Mouse (Mus musculus): ENCODE measurements around the gene Gpr158. TPM values are rescaled to one million over a fixed set of nuclear protein-coding genes. Genes with fewer than 3 reads are reported as not detected.

The Gpr158 gene
- 0.04 and 0.06 TPM in 2 replicates for polyA plus RNA-seq (2015; fragmentation: Nextera tagmentation; extraction: Ambion mirVana)

GRCm38 (mm10) chr2:21367345-21368111, at the start of gene Gpr158:
Gpr158 (plus strand) TSS chr2:21367542.
- no peak within 1 kb of the TSS for H3K27ac ChIP-seq
- H3K4me3 ChIP-seq (replicated peaks) = peak within 1 kb of the TSS; percentile 42
- H3K9me3 ChIP-seq = no peaks in the 10 kb centered on the region
- H3K36me3 ChIP-seq = no peaks in the 10 kb centered on the region
- 4% methylated on average over 43 of the region's 43 CpGs for WGBS
- H3K9ac ChIP-seq = no peak within 1 kb of the TSS
- ATAC-seq (ENCODE audit: insufficient read depth, low FRiP score, low read depth) = peak; percentile 84
- H3K4me2 ChIP-seq = peak within 1 kb of the TSS; percentile 59
- peaks cover 20% of the 10 kb centered on the region for H3K27me3 ChIP-seq (replicated peaks)
- H3K4me1 ChIP-seq = 0 out of 2 replicates have a peak, but pooled peaks cover 6% of the 10 kb centered on the region

- no peaks in the 10 kb centered on the region for H3K4me1 ChIP-seq
- H3K27me3 ChIP-seq (replicated peaks) = no peaks in the 10 kb centered on the region
- no peak overlapping the region for H3K9ac ChIP-seq
- no peak overlapping the region for H3K4me2 ChIP-seq
- no peak for ATAC-seq (ENCODE audit: insufficient read depth, low FRiP score, low read depth)
- H3K36me3 ChIP-seq = no peaks in the 10 kb centered on the region
- WGBS = 82% methylated on average over 5 of the region's 5 CpGs
- no peaks in the 10 kb centered on the region for H3K9me3 ChIP-seq
- no peak overlapping the region for H3K27ac ChIP-seq
- no peak overlapping the region for H3K4me3 ChIP-seq (replicated peaks)
Observed at GRCm38 (mm10) chr2:21343821-21344220, 23.5 kb upstream of the Gpr158 start.

DNA sequence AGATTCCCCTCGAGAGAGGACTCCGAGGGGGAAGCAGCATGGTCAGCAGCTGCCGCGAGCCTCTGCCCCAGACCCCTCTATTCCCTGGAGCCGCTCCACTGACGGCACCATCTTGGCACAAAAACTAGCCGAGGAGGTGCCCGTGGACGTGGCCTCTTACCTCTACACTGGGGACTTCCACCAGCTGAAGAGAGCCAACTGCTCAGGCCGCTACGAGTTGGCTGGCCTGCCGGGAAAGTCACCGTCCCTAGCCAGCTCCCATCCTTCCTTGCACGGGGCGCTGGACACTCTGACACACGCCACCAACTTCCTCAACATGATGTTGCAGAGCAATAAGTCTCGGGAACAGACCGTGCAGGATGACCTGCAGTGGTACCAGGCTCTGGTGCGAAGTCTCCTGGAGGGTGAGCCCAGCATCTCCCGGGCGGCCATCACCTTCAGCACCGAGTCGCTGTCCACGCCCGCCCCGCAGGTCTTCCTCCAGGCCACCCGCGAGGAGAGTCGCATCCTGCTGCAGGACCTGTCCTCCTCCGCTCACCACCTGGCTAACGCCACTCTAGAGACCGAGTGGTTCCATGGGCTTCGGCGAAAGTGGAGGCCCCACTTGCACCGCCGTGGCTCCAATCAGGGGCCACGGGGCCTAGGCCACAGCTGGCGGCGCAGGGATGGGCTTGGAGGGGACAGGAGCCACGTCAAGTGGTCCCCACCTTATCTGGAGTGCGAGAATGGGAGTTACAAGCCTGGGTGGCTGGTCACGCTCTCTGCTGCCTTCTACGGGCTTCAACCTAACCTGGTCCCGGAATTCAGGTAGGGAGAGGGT, 1.2 kb downstream of the Gpr158 start:
- Histone ChIP-seq H3K4me2 (no peak overlapping the region), H3K9ac (no peak overlapping the region), H3K9me3 (no peaks in the 10 kb centered on the region), H3K4me1 (0 out of 2 replicates have a peak, but pooled peaks cover 6% of the 10 kb centered on the region), H3K27ac (no peak overlapping the region), H3K36me3 (no peaks in the 10 kb centered on the region), H3K27me3 (replicated peaks) (peaks cover 20% of the 10 kb centered on the region), H3K4me3 (replicated peaks) (no peak overlapping the region)
- WGBS = 17% methylated on average over 44 of the region's 44 CpGs
- no peak for ATAC-seq (ENCODE audit: insufficient read depth, low FRiP score, low read depth)

DNA sequence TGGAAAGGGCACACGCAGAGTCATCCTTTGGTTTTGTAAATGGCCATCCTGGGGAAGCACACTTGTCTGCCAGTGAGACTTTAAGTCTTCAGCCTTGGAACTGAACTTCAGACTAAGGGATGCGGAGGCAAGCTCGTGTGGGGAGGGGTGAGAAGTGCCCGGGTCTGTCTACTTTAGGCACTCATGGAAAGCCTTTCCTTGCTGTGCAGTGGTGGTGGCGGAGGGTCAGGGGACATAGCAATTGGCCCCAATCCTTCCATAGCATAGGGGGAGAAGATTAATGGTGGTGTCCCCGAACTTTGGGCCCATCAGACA, 1.8 kb downstream of the Gpr158 start:
- Histone ChIP-seq H3K4me2 (no peak overlapping the region), H3K9ac (no peak overlapping the region), H3K27ac (no peak overlapping the region), H3K4me1 (0 out of 2 replicates have a peak, but pooled peaks cover 6% of the 10 kb centered on the region), H3K9me3 (no peaks in the 10 kb centered on the region), H3K36me3 (no peaks in the 10 kb centered on the region), H3K4me3 (replicated peaks) (no peak overlapping the region), H3K27me3 (replicated peaks) (peaks cover 20% of the 10 kb centered on the region)
- WGBS = 47% methylated on average over 6 of the region's 6 CpGs
- no peak for ATAC-seq (ENCODE audit: insufficient read depth, low FRiP score, low read depth)

DNA sequence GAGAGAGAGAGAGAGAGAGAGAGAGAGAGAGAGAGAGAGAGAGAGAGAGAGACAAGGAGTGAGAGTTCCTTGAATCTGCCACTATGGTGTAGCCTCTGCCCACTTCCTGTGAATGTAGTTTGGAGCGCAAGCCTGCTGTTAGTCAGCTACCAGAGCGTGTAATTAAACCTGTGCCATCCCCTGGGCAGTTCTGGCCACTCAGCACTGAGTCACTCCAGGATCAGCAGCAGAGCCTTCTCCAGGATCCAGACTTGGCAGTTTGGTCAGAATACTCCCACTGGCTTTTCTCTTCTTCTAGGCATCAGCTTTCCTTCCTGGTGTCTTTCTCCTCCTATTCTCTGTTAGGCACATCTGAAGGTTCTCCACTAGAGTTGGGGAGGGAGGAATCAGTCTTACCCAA, 2.2 kb downstream of the Gpr158 start:
- no peak for ATAC-seq (ENCODE audit: insufficient read depth, low FRiP score, low read depth)
- WGBS = 63% methylated on average over 2 of the region's 2 CpGs
- no peaks in the 10 kb centered on the region for H3K36me3 ChIP-seq
- no peaks in the 10 kb centered on the region for H3K9me3 ChIP-seq
- H3K27ac ChIP-seq = no peak overlapping the region
- no peak overlapping the region for H3K4me2 ChIP-seq
- peaks cover 20% of the 10 kb centered on the region for H3K27me3 ChIP-seq (replicated peaks)
- 0 out of 2 replicates have a peak, but pooled peaks cover 6% of the 10 kb centered on the region for H3K4me1 ChIP-seq
- H3K4me3 ChIP-seq (replicated peaks) = no peak overlapping the region
- no peak overlapping the region for H3K9ac ChIP-seq

DNA sequence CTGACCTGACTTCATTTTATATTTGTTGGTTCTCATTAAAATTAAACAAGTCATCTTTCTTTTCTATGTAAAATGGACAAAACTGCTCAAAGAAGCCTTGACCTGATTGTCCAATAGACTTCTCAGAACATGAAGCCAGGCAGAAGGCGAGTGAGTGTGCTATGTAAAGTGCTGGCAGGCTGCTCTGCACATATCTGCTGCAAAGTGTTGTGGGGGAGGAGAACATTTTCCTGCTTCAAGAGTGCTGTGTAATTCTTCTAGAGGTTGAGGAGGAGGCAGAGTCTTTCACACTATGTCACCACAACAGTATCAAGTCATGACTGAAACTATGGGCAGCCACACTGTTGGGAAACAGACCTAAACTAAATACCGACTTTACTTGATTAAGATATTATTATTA, 12.2 kb downstream of the Gpr158 start:
- WGBS = 73% methylated on average over 2 of the region's 2 CpGs
- Histone ChIP-seq H3K27ac (no peak overlapping the region), H3K9ac (no peak overlapping the region), H3K27me3 (replicated peaks) (no peaks in the 10 kb centered on the region), H3K9me3 (no peaks in the 10 kb centered on the region), H3K36me3 (no peaks in the 10 kb centered on the region), H3K4me2 (no peak overlapping the region), H3K4me3 (replicated peaks) (no peak overlapping the region), H3K4me1 (no peaks in the 10 kb centered on the region)
- no peak for ATAC-seq (ENCODE audit: insufficient read depth, low FRiP score, low read depth)

DNA sequence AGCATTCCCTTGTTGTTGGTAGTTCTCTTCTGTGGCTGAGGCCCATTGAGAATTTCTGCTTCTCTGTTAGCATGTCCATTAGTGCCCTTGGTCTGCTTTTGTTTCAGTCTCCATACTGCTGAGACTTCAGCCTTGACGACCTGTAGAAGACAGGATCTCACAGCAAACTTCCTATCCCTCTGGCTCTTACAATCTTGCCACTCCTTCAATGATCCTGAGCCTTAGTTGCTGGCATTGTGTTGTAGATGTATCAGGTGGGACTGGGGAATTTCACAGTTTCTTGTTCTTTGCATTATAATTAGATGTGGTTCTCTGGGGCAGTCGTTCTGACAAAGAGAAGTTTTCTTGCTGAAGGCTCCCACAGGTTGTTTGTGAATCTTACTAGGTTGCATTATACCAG, 25.4 kb downstream of the Gpr158 start:
- Histone ChIP-seq H3K4me3 (replicated peaks) (no peak overlapping the region), H3K4me1 (no peaks in the 10 kb centered on the region), H3K36me3 (no peaks in the 10 kb centered on the region), H3K9me3 (no peaks in the 10 kb centered on the region), H3K9ac (no peak overlapping the region), H3K27me3 (replicated peaks) (no peaks in the 10 kb centered on the region), H3K4me2 (no peak overlapping the region), H3K27ac (no peak overlapping the region)
- no peak for ATAC-seq (ENCODE audit: insufficient read depth, low FRiP score, low read depth)
- WGBS = 11% methylated on average over 2 of the region's 2 CpGs

- H3K4me3 ChIP-seq (replicated peaks) = no peak overlapping the region
- ATAC-seq (ENCODE audit: insufficient read depth, low FRiP score, low read depth) = no peak
- H3K27me3 ChIP-seq (replicated peaks) = no peaks in the 10 kb centered on the region
- WGBS = 86% methylated on average over 12 of the region's 12 CpGs
- no peaks in the 10 kb centered on the region for H3K9me3 ChIP-seq
- H3K4me1 ChIP-seq = no peaks in the 10 kb centered on the region
- no peaks in the 10 kb centered on the region for H3K36me3 ChIP-seq
- H3K9ac ChIP-seq = no peak overlapping the region
- no peak overlapping the region for H3K4me2 ChIP-seq
- H3K27ac ChIP-seq = no peak overlapping the region
Observed at GRCm38 (mm10) chr2:21397347-21397746, 30.0 kb downstream of the Gpr158 start.

DNA sequence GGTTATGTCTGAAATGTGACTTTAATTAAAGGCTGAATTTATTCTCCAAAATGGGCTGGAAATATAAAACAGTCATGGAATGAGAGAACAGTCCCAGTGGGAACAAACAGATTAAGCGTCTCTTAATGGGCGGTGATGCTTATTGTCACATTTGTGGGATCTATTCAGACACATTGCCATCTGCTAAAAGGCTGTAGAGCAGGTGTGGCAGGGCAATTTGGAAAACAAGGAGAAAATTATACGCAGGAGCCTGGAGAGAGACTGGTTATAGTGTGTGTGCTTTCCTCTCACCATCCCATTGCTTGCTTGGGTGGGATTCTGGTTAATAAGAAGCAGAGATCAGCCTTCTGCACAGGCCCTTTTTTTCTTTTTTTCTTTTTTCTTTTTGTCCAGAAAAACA, 32.3 kb downstream of the Gpr158 start:
- H3K9me3 ChIP-seq = no peaks in the 10 kb centered on the region
- ATAC-seq (ENCODE audit: insufficient read depth, low FRiP score, low read depth) = no peak

DNA sequence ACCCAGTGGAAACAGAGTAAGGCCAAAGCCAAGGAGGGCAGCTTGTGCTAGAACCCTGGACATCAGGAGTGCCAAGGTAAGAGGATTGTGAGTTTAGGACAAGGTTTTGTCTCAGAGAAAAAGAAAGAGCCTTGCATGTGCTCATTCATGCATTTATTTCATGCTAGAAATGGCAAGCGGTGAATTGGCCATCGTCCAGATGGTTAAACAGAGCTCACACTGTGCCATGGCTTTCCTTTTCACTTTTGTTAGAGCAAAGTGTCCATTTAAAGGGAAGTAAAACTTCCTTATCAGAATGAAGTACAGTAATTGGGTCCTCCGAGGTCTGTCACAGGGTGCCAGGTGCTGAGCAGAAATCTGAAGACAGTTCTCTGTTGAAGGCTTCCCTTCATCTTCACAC, 38.3 kb downstream of the Gpr158 start:
- H3K9me3 ChIP-seq = no peaks in the 10 kb centered on the region
- H3K36me3 ChIP-seq = no peaks in the 10 kb centered on the region
- no peak overlapping the region for H3K4me2 ChIP-seq
- WGBS = 80% methylated on average over 3 of the region's 3 CpGs
- no peak overlapping the region for H3K27ac ChIP-seq
- H3K9ac ChIP-seq = no peak overlapping the region
- no peak for ATAC-seq (ENCODE audit: insufficient read depth, low FRiP score, low read depth)
- H3K4me3 ChIP-seq (replicated peaks) = no peak overlapping the region
- H3K27me3 ChIP-seq (replicated peaks) = no peaks in the 10 kb centered on the region
- H3K4me1 ChIP-seq = no peaks in the 10 kb centered on the region

More for the DNA sequence above, 32.3 kb downstream of the Gpr158 start:
- Histone ChIP-seq H3K36me3 (no peaks in the 10 kb centered on the region), H3K27ac (no peak overlapping the region), H3K4me1 (no peaks in the 10 kb centered on the region), H3K4me2 (no peak overlapping the region), H3K4me3 (replicated peaks) (no peak overlapping the region), H3K9ac (no peak overlapping the region), H3K27me3 (replicated peaks) (no peaks in the 10 kb centered on the region)
- 88% methylated on average over 3 of the region's 3 CpGs for WGBS

DNA sequence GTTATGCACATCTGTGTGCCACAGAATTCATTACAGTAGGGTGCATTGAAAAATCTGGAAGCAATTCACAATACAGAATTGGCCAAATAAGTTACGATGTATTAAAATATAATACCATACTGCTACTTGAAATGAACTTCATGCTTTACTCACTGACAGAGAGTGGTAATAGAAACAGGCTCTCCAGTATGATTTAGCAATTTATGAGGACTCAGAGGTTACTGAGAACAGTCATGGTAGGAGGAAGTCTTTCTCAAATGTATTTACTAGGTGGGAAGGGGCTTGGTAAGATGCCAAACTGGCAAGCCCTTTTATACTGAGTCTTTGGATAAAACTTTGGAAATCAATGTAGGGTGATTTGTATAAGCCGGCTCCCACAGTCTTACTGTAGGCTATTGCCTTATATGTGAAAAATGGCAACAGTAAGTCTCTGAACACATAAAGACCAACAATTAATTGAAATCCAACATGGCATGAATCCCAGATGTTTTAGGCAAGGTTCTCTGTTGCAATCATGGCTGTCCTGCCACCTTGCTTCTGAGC, 40.2 kb downstream of the Gpr158 start:
- Histone ChIP-seq H3K4me3 (replicated peaks) (no peak overlapping the region), H3K9ac (no peak overlapping the region), H3K36me3 (no peaks in the 10 kb centered on the region), H3K4me2 (no peak overlapping the region), H3K27me3 (replicated peaks) (no peaks in the 10 kb centered on the region), H3K27ac (no peak overlapping the region), H3K9me3 (no peaks in the 10 kb centered on the region), H3K4me1 (no peaks in the 10 kb centered on the region)
- WGBS = 82% methylated on average over 2 of the region's 2 CpGs
- ATAC-seq (ENCODE audit: insufficient read depth, low FRiP score, low read depth) = no peak

- Histone ChIP-seq H3K27me3 (replicated peaks) (no peaks in the 10 kb centered on the region), H3K9ac (no peak overlapping the region), H3K4me2 (no peak overlapping the region), H3K4me3 (replicated peaks) (no peak overlapping the region), H3K9me3 (no peaks in the 10 kb centered on the region), H3K4me1 (no peaks in the 10 kb centered on the region), H3K27ac (no peak overlapping the region), H3K36me3 (no peaks in the 10 kb centered on the region)
- WGBS = 84% methylated on average over 3 of the region's 3 CpGs
- ATAC-seq (ENCODE audit: insufficient read depth, low FRiP score, low read depth) = no peak
Observed at GRCm38 (mm10) chr2:21408821-21409220, 41.5 kb downstream of the Gpr158 start.

Measured in stomach, embryonic 15.5 days (tissue).